Mouse (Mus musculus) adipocyte (in vitro differentiated cells): ENCODE data around the gene Mepce.
A peak's percentile ranks its signal among the peaks of the same experiment; 100 is the strongest.

Source experiments
- DNase-seq: peaks from one replicate; pipeline ENCODE4 v3.0.0-alpha.2; 2016; ENCODE audit warnings: low spot score

The Mepce gene

GRCm38 (mm10) chr5:137788171-137788570 is 716 bp upstream of the Mepce start:
- DNase-seq = no peak

- DNase-seq = peak; percentile 100
Measured at GRCm38 (mm10) chr5:137786109-137786942, 1.1 kb downstream of the Mepce start.

- DNase-seq = no peak
Measured at GRCm38 (mm10) chr5:137785164-137786031, 2.1 kb downstream of the Mepce start.

DNA sequence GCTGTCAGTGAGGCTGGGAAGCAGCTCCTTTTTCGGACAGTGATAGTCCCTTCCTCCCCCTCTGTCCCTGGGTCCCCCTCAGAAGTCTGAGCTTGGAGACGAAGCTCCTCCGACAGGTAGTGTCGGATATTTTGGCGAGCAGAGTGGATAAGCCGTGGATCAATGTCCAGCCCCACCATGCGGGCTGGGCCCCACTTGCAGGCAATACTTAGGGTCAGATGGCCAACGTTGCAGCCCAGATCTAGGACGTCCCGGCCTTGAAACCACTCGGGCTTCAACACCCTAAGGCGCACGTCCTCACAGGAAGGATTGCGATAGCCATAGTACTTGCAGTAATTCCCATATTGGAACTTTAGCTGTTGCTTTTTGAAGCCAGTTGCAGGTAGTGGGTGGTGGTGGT is 2.9 kb downstream of the Mepce start:
- no peak for DNase-seq

DNA sequence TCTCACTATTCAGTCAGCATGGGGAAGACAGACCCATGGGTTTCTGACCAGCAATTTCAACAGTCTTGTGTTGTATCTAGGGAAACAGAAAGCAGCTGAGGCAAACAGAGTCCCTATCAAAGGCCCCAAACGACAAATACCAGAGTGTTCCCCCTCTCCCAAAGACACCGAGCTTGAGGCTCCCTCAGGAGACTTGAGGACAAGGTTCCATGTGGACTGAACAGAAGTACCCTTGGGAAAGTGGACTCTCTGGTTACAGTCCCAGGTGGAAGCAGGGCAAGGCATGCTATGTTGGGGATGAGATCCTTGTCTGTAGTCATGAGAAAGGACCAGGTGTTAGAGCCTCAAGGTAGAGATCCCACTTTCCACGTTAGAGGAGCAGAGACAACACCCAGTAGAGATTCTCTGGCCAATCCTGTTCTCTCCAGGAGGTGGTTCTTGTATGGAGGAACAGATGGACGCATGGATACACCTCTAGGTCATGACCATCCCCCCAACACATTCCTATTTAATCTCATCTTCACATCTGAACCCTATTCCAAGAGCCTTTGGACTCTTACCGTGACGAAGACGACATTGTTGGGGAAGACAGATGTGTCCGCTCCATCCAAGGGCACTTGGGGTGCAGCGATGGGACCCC is 3.4 kb downstream of the Mepce start:
- no peak for DNase-seq

DNA sequence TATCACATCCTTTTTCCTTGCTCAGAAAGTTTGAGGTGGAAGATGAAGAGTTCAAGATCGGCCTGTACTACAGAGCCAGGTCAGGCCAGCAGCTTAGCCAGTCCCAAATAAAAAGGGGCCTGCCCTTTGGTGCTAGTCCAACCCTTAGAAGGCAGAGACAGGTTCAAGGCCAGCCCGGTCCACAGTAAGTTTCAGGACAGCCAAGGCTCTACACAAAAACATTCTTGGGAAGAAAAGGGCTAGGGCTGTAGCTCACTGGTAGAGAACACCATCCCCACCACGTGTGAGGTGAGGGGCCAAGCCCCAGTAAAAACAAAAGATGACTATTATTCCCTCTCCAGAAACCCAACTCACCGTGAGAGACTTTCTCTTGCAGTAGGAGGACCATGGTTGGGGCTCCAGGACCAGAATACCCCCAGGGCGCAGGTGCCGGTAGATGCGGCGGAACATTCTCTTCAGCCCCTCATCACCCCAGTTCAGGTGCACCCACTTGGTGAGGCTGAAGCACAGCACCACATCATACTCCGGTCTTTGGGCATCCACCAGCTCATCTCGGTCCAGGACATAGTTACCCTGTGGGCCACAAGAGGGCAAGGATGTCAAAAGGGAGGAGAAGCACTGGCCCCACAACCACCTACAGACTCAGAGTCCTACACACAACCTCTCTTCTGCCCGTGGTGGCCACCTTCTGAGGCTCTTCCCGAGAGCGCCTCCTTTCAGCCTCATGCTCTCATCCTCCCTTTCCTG is 4.5 kb downstream of the Mepce start:
- no peak for DNase-seq

DNA sequence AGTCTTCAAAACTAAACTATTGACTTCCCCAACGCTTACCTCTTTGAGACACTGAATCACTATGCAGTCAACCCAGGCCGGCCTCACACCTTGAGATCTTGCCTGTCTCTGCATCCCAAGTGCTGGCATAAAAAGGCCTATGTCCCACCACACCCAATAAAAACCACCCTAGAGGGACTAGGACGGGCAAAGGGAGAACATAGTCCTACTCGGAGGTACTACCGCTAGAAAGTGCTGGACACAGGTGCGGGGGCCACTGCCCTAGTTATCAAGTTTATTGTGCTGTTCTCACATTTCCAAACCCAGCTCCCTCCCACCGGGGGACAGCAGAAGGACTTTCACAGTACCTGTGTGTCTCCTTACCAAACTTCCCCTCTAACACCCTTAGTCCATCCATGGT is 5.8 kb downstream of the Mepce start:
- no peak for DNase-seq

- DNase-seq = no peak
Measured at GRCm38 (mm10) chr5:137779053-137779933, 8.2 kb downstream of the Mepce start.

GRCm38 (mm10) chr5:137778635-137779034 is 8.8 kb downstream of the Mepce start, which contains the start of gene Ppp1r35:
Gene Ppp1r35, plus strand, starts transcription at chr5:137778849.
- peak; percentile 98 for DNase-seq

- no peak for DNase-seq
Measured at GRCm38 (mm10) chr5:137777267-137777845, 10.1 kb downstream of the Mepce start.

DNA sequence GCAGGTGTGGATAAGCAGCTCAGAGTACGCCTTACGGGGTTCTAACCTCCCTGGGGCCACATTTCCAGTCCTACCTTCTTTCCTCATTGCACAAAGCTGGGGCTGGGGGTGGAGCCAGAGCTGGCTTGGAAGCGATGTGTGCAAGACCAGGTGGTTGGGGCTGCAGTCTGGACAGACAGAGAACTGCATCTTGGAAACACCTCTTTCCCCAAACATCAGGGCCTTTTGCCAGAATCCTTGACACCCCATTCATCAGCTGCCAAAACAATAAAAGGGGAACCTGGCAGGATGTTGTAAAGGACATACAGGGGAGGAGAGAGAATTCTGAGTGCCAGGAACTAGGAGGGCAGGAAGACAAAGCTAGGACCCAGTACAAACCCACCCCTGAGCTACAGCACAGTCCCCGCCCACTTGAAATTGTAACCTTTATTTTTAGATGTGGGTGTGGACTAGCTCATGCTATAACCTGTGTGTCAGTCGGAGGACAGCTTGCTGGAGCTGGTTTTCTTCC is 11.0 kb downstream of the Mepce start:
- DNase-seq = no peak

DNA sequence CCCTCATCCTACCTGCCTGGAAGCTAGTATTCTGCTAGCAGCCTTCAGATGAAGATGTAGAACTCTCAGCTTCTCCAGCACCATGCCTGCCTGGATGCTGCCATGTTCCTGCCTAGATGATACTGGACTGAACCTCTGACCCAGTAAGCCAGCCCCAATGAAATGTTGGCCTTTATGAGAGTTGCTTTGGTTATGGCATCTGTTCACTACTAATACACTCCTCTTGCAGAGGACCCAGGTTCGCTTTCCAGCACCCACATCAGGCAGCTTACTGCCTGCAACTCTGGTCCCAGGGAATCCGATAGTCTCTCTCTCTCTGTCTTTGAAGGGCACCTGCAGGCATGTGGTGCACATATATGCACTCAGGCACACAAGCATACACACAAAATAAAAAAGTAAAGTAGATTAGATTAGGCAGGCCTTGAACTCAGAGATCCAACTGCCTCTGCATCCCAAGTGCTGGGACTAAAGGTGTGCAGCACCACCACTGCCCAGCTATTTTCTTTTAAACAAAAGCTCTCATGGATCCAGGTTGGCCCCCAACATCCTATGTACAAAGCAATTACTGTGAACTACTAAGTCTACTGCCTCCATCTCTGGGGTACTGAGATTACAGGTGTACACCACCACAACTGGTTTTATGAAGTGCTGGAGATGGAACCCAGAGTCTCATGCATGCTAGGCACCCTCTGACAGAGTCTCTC is 11.7 kb downstream of the Mepce start:
- DNase-seq = no peak

GRCm38 (mm10) chr5:137772755-137773154 is 14.7 kb downstream of the Mepce start:
- DNase-seq = no peak

- DNase-seq = peak; percentile 84
Measured at GRCm38 (mm10) chr5:137770709-137771108, 16.7 kb downstream of the Mepce start.

DNA sequence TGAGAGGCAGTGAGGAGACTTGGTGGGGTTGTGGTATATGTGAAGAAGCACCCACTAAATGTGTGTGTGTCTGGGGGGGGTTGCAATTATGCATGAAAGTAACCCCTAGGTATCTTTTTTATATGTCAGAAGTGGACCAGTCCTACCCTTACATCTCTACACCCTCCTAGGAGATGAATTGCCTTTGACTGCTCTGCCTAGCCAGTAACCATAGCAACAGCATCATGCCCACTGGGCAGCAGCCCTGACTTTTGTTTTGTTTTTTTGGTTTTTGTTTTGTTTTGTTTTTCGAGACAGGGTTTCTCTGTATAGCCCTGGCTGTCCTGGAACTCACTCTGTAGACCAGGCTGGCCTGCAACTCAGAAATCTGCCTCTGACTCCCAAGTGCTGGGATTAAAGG is 19.0 kb downstream of the Mepce start:
- no peak for DNase-seq

GRCm38 (mm10) chr5:137766270-137766669 is 21.2 kb downstream of the Mepce start:
- DNase-seq = no peak

GRCm38 (mm10) chr5:137764609-137765340 is 22.7 kb downstream of the Mepce start:
- DNase-seq = no peak

DNA sequence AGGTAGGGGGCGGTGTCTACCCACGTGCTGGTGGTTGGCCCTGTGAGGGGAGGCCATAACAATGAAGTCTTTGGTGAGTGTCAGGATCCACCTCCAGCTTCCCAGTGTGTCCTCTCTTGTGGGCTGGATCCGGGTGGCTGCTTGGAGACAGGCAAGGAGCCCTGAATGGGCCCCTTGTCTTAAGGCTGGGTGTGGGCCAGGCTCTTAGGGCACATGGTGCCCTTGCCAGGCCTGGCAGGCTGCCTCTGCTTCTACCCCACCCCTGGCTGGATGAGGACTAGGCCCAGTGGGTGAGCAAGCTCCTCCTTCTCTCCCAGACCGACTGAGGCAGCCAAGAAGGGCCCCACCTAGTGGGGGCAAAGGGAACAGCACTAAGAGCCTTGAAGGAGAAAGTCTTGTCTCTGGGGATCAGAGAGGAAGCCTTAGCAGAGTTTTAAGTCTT is 27.5 kb downstream of the Mepce start:
- peak; percentile 98 for DNase-seq
